Mouse (Mus musculus): ENCODE results near the gene Prkg1.

DNA sequence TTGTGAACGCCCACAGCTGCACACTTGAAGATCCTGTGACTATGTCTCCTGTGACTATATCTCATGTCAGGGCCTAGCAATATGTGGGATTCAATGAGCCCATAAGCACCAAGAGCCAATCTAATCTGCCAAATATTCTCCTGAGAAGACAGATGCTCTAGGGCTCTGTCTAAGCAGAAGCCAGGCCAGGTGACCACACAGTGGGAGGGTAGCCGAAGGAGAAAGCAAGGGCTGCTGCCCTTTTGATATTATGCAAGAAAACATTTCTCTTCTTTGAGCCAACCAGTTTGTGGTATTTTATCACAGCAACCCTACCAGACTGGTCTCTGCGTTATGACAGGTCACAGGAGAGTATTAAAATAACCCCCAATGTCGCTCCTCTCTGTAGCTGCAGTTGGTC is 688.7 kb downstream of the Prkg1 start:
- TF ChIP-seq CTCF (IDR thresholded peaks at IDR 0.05; ENCODE audit: borderline replicate concordance, insufficient read depth, low read length) = no peak
- no peak for TF ChIP-seq POLR2A (IDR thresholded peaks at IDR 0.05; ENCODE audit: low read depth, low read length)
